Mouse (Mus musculus): ENCODE results near the gene Lsm3. TPM values are rescaled to one million over a fixed set of nuclear protein-coding genes. Genes with fewer than 3 reads are reported as not detected.
"Not testable (repeated sequence)": the region's sequence is repeated elsewhere in the genome, so short reads cannot be mapped to it uniquely, and the experiment has no call there.

The Lsm3 gene
- total RNA-seq (2021) = 10 to 100 TPM; 53.8 to 55.3 TPM

GRCm38 (mm10) chr6:91515545-91516449, at the start of gene Lsm3, which contains the start of gene Xpc:
TSS of gene Lsm3 (plus strand) at chr6:91515928.
TSS of gene Xpc (minus strand) at chr6:91515888.
- peak; percentile 99 for DNase-seq
- intact Hi-C loops (cut with DNase I) = loop anchor here (5.0 to 10.0 kb wide), 2 partner anchors 351 to 362 kb away; partner anchors contain the start of gene Ccdc174

GRCm38 (mm10) chr6:91467106-91467505, 48.6 kb upstream of the Lsm3 start:
- DNase-seq = no peak
- intact Hi-C loops (cut with DNase I) = no loop called here

GRCm38 (mm10) chr6:91470712-91471111, 45.0 kb upstream of the Lsm3 start:
- intact Hi-C loops (cut with DNase I) = no loop called here
- no peak for DNase-seq

- intact Hi-C loops (cut with DNase I) = not testable (repeated sequence)
Observed at GRCm38 (mm10) chr6:91471427-91471826, 44.3 kb upstream of the Lsm3 start.

GRCm38 (mm10) chr6:91472319-91472718, 43.4 kb upstream of the Lsm3 start:
- intact Hi-C loops (cut with DNase I) = loop anchor here (2.0 kb wide), 1 partner anchor 32 kb away; no protein-coding TSS in a partner anchor
- DNase-seq = no peak

More at GRCm38 (mm10) chr6:91471427-91471826, 44.3 kb upstream of the Lsm3 start:
- not testable (repeated sequence) for DNase-seq

GRCm38 (mm10) chr6:91472868-91473804, 42.6 kb upstream of the Lsm3 start, which contains the start of the genes Chchd4 and Tmem43:
TSS of gene Chchd4 (minus strand) at chr6:91473546.
TSS of gene Tmem43 (plus strand) at chr6:91473703.
- intact Hi-C loops (cut with DNase I) = loop anchor here (2.0 kb wide), 1 partner anchor 32 kb away; no protein-coding TSS in a partner anchor
- peak; percentile 96 to 97 for DNase-seq

GRCm38 (mm10) chr6:91473805-91474440, 41.8 kb upstream of the Lsm3 start:
- intact Hi-C loops (cut with DNase I) = loop anchor here (2.0 kb wide), 2 partner anchors 33 to 35 kb away; no protein-coding TSS in a partner anchor
- peak in 1 of 2 experiments; percentile 19 for DNase-seq

GRCm38 (mm10) chr6:91474441-91475190, 41.1 kb upstream of the Lsm3 start:
- peak in 1 of 2 experiments; percentile 31 for DNase-seq
- intact Hi-C loops (cut with DNase I) = loop anchor here (2.0 kb wide), 1 partner anchor 34 kb away; no protein-coding TSS in a partner anchor

- intact Hi-C loops (cut with DNase I) = no loop called here
- DNase-seq = no peak
Observed at GRCm38 (mm10) chr6:91476541-91476940, 39.2 kb upstream of the Lsm3 start.

GRCm38 (mm10) chr6:91483371-91483770, 32.4 kb upstream of the Lsm3 start:
- DNase-seq = no peak
- intact Hi-C loops (cut with DNase I) = no loop called here

- intact Hi-C loops (cut with DNase I) = no loop called here
- DNase-seq = no peak
Observed at GRCm38 (mm10) chr6:91486736-91487453, 28.8 kb upstream of the Lsm3 start.

GRCm38 (mm10) chr6:91488496-91489212, 27.1 kb upstream of the Lsm3 start:
- peak in 1 of 2 experiments; percentile 39 for DNase-seq
- intact Hi-C loops (cut with DNase I) = no loop called here

GRCm38 (mm10) chr6:91489872-91490271, 25.9 kb upstream of the Lsm3 start:
- intact Hi-C loops (cut with DNase I) = no loop called here
- DNase-seq = peak; percentile 41 to 50

GRCm38 (mm10) chr6:91491004-91491403, 24.7 kb upstream of the Lsm3 start:
- intact Hi-C loops (cut with DNase I) = no loop called here
- no peak for DNase-seq

GRCm38 (mm10) chr6:91493053-91493452, 22.7 kb upstream of the Lsm3 start:
- intact Hi-C loops (cut with DNase I) = no loop called here
- no peak for DNase-seq

- no peak for DNase-seq
- intact Hi-C loops (cut with DNase I) = no loop called here
Observed at GRCm38 (mm10) chr6:91494526-91494925, 21.2 kb upstream of the Lsm3 start.

- intact Hi-C loops (cut with DNase I) = no loop called here
Observed at GRCm38 (mm10) chr6:91503302-91503701, 12.4 kb upstream of the Lsm3 start.

GRCm38 (mm10) chr6:91506036-91506435, 9.7 kb upstream of the Lsm3 start:
- no peak for DNase-seq

More at GRCm38 (mm10) chr6:91503302-91503701, 12.4 kb upstream of the Lsm3 start:
- DNase-seq = no peak

More at GRCm38 (mm10) chr6:91506036-91506435, 9.7 kb upstream of the Lsm3 start:
- intact Hi-C loops (cut with DNase I) = no loop called here
